Mouse (Mus musculus) heart, embryonic 14.5 days (tissue): ENCODE measurements around the gene Gng5. TPM values are rescaled to one million over a fixed set of nuclear protein-coding genes. Genes with fewer than 3 reads are reported as not detected.

Source experiments
- ATAC-seq: fragments of 200-750 bp; cut with Nextera tagmentation; 2 replicates; pipeline ENCODE4 v1.8.0; 2017; ENCODE audit warnings: low read depth, moderate TSS enrichment; ENCODE audit not compliant: insufficient number of reproducible peaks, insufficient read depth, low FRiP score
- H3K27ac ChIP-seq, 2 experiments: fragments of 200-500 bp in 1 of 2; fragments of 300-500 bp in 1 of 2; sonication (generic) in 1 of 2; replicated peaks in 1 of 2; 2 replicates each; pipeline ENCODE4 v1.5.1; 2012 to 2014; ENCODE audit warnings: low read depth in 2 of 2, low read length in 2 of 2, control low read depth in 1 of 2, mild to moderate bottlenecking in 1 of 2, mixed read lengths in 1 of 2; ENCODE audit not compliant: control insufficient read depth in 1 of 2, insufficient read depth in 1 of 2
- H3K27me3 ChIP-seq: fragments of 300-500 bp; sonication (generic); 2 replicates; pipeline ENCODE4 v1.6.1; 2014; ENCODE audit warnings: mild to moderate bottlenecking, low read length, control low read depth; ENCODE audit not compliant: control insufficient read depth, insufficient read depth
- H3K36me3 ChIP-seq: fragments of 300-500 bp; sonication (generic); 2 replicates; pipeline ENCODE4 v1.6.1; 2014; ENCODE audit warnings: mild to moderate bottlenecking, control low read depth, low read length, mixed read lengths; ENCODE audit not compliant: control insufficient read depth, insufficient read depth
- H3K4me1 ChIP-seq, 2 experiments: fragments of 200-500 bp in 1 of 2; fragments of 300-500 bp in 1 of 2; sonication (generic) in 1 of 2; 2 replicates each; pipeline ENCODE4 v1.6.1; 2012 to 2014; ENCODE audit warnings: low read length in 2 of 2, control low read depth in 1 of 2, mixed read lengths in 1 of 2; ENCODE audit not compliant: control insufficient read depth in 2 of 2, insufficient read depth in 2 of 2
- H3K4me2 ChIP-seq: fragments of 300-500 bp; sonication (generic); 2 replicates; pipeline ENCODE4 v1.6.1; 2014; ENCODE audit warnings: mild to moderate bottlenecking, low read length
- H3K4me3 ChIP-seq, 2 experiments: fragments of 200-500 bp in 1 of 2; fragments of 300-500 bp in 1 of 2; sonication (generic) in 1 of 2; 2 replicates each; pipeline ENCODE4 v1.5.1; 2012 to 2014; ENCODE audit warnings: low read length in 2 of 2, mild to moderate bottlenecking in 2 of 2, control low read depth in 1 of 2, low read depth in 1 of 2, moderate library complexity in 1 of 2; ENCODE audit not compliant: control insufficient read depth in 1 of 2, insufficient read depth in 1 of 2
- H3K9ac ChIP-seq: fragments of 300-500 bp; sonication (generic); 2 replicates; pipeline ENCODE4 v1.6.1; 2014; ENCODE audit warnings: mild to moderate bottlenecking, low read length
- H3K9me3 ChIP-seq: fragments of 300-500 bp; sonication (generic); 2 replicates; pipeline ENCODE4 v1.6.1; 2016; ENCODE audit warnings: low read length, control low read depth; ENCODE audit not compliant: control insufficient read depth
- WGBS: fragments of 180-500 bp; shearing (Covaris S2); extraction: QIAGEN DNeasy Blood & Tissue Kit; methylation state at CpG from one replicate; pipeline ENCODE4 v1.1.7; 2014; 5-methylcytosine and 5-hydroxymethylcytosine counted together
- polyA plus RNA-seq: library from polyadenylated mRNA; unstranded; fragments of >200 nt; fragmentation: Nextera tagmentation; extraction: Ambion mirVana; gene quantifications from 2 replicates; pipeline ENCODE4 v1.2.1, GENCODE M21; 2014

Gng5 gene
- polyA plus RNA-seq, 1 experiment from 2014 or later, result 1,593 TPM

DNA sequence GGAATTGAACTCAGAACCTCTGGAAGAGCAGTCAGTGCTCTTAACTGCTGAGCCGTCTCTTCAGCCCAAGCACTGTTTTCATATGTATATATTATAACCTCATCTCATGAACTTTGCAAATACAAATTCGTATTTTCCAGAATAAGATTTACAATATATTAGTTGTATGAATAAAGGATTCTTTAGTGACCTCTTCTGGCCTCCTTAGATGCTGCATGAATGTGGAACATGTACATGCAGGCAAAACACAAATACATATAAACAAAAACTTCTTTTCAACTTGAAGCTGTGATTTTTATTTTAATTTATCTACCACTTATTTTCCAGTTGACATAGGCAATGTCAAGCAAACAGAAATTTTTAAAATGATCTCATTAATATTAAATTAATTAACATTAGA lies 17.6 kb upstream of the Gng5 start:
- 64% methylated on average over 2 of the region's 2 CpGs for WGBS

DNA sequence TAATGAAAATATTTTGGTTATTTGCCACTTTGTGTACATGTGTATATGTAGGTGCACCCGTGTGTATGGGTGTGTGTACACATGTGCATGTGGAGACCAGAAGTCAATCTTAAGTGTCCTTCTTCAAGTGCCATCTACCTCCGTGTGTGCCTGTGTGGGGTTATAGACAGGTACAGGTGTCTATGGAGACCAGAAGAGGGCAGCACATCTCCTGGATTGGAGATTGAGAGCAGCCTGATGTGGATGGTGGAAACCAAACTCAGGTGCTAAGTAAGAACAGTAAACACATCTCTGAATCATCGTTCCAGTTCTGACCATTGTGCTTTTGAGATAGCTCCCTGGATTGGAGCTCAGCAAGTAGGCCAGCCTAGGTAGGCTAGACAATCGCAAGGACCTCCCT lies 13.1 kb upstream of the Gng5 start:
- no peaks in the 10 kb centered on the region for H3K9me3 ChIP-seq
- no peak overlapping the region for H3K4me3 ChIP-seq
- no peaks in the 10 kb centered on the region for H3K36me3 ChIP-seq
- no peak for ATAC-seq
- no peak overlapping the region for H3K4me2 ChIP-seq
- H3K4me1 ChIP-seq, result no peaks in the 10 kb centered on the region
- H3K9ac ChIP-seq, result no peak overlapping the region
- no peak overlapping the region for H3K27ac ChIP-seq
- no peaks in the 10 kb centered on the region for H3K27me3 ChIP-seq
- 81% methylated on average over 4 of the region's 4 CpGs for WGBS

More for the DNA sequence above, 17.6 kb upstream of the Gng5 start:
- H3K36me3 ChIP-seq, result no peaks in the 10 kb centered on the region
- H3K4me1 ChIP-seq, result no peaks in the 10 kb centered on the region
- ATAC-seq, result no peak
- H3K4me3 ChIP-seq, result no peak overlapping the region
- no peak overlapping the region for H3K27ac ChIP-seq
- no peak overlapping the region for H3K4me2 ChIP-seq
- no peaks in the 10 kb centered on the region for H3K9me3 ChIP-seq
- no peaks in the 10 kb centered on the region for H3K27me3 ChIP-seq
- H3K9ac ChIP-seq, result no peak overlapping the region

DNA sequence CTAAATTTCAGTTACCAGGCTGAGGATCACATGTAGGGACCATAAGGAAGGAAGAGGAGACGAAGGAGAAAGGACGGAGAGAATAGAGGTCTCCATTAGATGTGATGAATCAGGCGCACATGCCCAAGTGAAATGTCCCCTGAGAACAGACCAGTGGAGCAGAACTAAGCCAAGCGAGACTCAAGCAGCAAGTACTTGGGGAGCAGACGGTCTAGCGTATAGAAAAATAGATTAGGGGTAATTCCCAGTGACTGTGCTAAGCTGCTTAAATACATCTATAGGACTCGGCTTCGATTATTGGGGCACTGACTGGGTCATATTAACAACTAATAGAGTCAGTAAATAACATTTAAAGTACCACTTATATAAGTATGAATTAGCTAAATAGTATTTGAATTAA lies 4.7 kb upstream of the Gng5 start:
- H3K27me3 ChIP-seq, result no peaks in the 10 kb centered on the region
- H3K27ac ChIP-seq, result no peak overlapping the region
- H3K4me1 ChIP-seq, result peaks cover 4 to 5% of the 10 kb centered on the region in 2 experiments; a peak in 3 of 4 replicates
- 87% methylated on average over 8 of the region's 8 CpGs for WGBS
- H3K4me2 ChIP-seq, result no peak overlapping the region
- no peaks in the 10 kb centered on the region for H3K36me3 ChIP-seq
- ATAC-seq, result no peak
- H3K9ac ChIP-seq, result no peak overlapping the region
- no peaks in the 10 kb centered on the region for H3K9me3 ChIP-seq
- no peak overlapping the region for H3K4me3 ChIP-seq

DNA sequence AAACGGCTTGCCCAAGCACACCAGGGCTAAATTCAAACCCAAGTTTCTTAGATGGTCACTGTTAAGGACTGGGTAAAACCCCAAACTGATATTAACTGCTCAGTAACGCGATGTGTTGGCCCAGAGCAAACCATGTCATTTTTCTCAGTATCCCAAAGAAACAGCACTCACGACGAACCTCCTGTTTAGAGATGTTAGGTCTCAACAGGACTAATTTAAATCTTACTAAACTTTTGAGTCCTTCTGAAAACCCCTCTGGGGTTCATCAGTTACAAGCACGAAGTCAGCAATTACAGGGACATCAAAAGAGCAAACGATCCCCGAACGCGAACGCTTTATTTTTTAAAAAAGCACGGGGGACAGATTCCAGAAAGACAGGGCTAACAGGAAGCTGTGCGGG lies 618 bp upstream of the Gng5 start:
- no peaks in the 10 kb centered on the region for H3K27me3 ChIP-seq
- peaks cover 6 to 33% of the 10 kb centered on the region in 2 experiments for H3K4me1 ChIP-seq
- H3K4me2 ChIP-seq, result peak overlapping the region; percentile 70
- H3K9ac ChIP-seq, result peak overlapping the region; percentile 90
- 3% methylated on average over 13 of the region's 13 CpGs for WGBS
- H3K4me3 ChIP-seq, result peak overlapping the region; percentile 75 to 84
- ATAC-seq, result no peak
- H3K9me3 ChIP-seq, result no peaks in the 10 kb centered on the region
- H3K27ac ChIP-seq, result peak overlapping the region; percentile 83 to 96
- H3K36me3 ChIP-seq, result peaks cover 15% of the 10 kb centered on the region

DNA sequence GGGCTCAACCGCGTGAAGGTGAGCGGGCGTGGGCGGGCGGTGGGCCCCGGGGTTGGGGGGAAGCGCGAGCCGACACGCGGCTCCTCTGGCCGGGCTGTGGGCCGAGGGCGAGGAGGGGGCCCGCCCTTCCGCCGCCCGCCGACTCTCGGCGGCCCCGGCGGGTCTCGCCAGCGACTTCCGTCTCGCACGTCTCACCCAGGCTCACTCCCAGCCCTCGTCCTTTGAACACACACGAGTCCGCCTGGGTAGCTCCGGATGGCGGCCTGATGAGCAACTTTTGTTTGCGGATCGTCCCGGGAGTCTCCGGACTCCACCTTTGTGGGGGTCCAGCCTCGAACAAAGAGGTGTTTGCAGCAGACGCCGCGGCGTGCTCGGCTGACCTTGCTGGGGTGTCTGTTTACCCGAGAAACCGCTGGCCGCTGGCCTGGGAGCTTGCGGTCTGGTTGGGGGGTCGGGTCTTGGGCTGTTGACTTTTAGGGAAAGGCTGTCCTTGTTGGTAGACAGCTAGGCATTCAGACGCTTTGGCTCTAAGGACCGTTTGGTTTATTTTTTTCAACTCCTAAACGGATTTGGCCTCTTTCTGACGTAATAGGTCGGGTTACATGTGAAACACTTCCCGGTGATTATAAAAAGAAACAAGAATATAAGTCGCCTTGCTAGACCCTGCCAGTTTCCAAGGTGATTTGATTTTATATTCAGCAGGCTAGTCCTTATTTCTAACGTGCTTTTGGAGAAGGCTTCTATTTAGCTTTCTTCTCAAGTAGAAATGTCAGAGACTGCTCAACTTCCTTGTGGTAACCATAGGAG lies 599 bp downstream of the Gng5 start:
- Histone ChIP-seq H3K9ac (peak overlapping the region; percentile 90), H3K4me1 (peaks cover 6 to 36% of the 10 kb centered on the region in 2 experiments), H3K27me3 (no peaks in the 10 kb centered on the region), H3K9me3 (no peaks in the 10 kb centered on the region), H3K4me3 (peak overlapping the region; percentile 75 to 84), H3K4me2 (peak overlapping the region; percentile 94), H3K27ac (peak overlapping the region; percentile 96 to 99), H3K36me3 (peaks cover 27% of the 10 kb centered on the region)
- peak; percentile 72 for ATAC-seq
- under 1% methylated on average over 56 of the region's 57 CpGs for WGBS

DNA sequence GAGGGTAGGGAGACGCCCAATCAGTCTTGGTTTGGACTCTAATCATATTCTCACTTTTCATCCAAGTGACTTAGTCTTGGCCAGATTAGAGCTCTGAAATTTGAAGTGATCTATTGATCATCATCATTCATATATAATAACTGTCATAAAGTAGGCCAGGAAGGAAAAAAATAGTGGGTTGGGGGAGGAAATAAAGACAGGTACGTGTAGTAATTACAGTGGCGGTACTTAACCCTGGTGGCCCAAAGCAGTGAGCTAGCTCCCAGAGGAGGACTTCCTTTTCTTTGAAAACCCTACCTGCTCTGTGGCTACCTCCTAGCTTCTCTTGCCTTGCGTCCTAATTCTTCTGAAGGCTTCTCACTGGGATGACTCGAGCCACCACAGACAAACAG lies 1.2 kb downstream of the Gng5 start:
- 3% methylated on average over 5 of the region's 5 CpGs for WGBS
- peak overlapping the region; percentile 90 for H3K9ac ChIP-seq

DNA sequence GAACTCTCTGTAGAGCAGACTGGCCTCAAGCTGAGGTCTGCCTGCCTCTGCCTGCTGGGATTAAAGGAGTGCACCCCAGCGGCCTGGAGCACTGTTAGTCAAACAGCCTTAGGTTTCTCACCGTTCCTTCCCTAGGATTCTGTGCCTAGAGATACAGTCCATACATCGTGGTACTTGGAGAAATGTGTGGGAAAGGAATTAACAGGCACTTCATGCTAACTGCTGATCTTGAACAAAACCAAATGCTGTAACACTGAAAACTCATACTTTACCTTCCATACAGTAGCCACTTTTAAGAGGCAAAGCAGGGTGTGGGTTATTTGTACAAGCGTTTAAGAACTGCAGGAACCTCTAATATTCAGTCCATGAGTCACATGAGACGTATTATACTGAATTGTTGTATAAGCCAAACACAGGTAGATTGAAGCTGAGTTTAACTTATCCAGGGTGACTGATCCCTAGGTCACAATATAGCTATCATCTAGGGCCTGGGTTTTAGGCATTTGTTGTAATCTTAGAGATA lies 2.1 kb downstream of the Gng5 start:
- ATAC-seq, result no peak
- Histone ChIP-seq H3K4me2 (peak overlapping the region; percentile 94), H3K27me3 (no peaks in the 10 kb centered on the region), H3K9me3 (no peaks in the 10 kb centered on the region), H3K27ac (peak overlapping the region; percentile 22 to 34; a peak in 2 of 4 replicates), H3K4me3 (peak overlapping the region; percentile 26 to 75), H3K36me3 (peaks cover 42% of the 10 kb centered on the region), H3K4me1 (peaks cover 6 to 36% of the 10 kb centered on the region in 2 experiments), H3K9ac (peak overlapping the region; percentile 90)
- WGBS, result 44% methylated on average over 5 of the region's 5 CpGs

More for the DNA sequence above, 1.2 kb downstream of the Gng5 start:
- H3K36me3 ChIP-seq, result peaks cover 33% of the 10 kb centered on the region
- peak overlapping the region; percentile 94 for H3K4me2 ChIP-seq
- no peaks in the 10 kb centered on the region for H3K9me3 ChIP-seq
- H3K4me3 ChIP-seq, result peak overlapping the region; percentile 75 to 84
- H3K27me3 ChIP-seq, result no peaks in the 10 kb centered on the region
- ATAC-seq, result no peak
- peaks cover 6 to 36% of the 10 kb centered on the region in 2 experiments for H3K4me1 ChIP-seq
- H3K27ac ChIP-seq, result peak overlapping the region; percentile 96 to 99
